Mouse (Mus musculus) forebrain, embryonic 11.5 days (tissue): ENCODE measurements around the gene Olfr1367. TPM values are rescaled to one million over a fixed set of nuclear protein-coding genes. Genes with fewer than 3 reads are reported as not detected.

ENCODE experiments used
- ATAC-seq: fragments of 200-750 bp; cut with Nextera tagmentation; replicated peaks from 2 replicates; pipeline ENCODE4 v1.8.0; 2017; ENCODE audit warnings: moderate TSS enrichment; ENCODE audit not compliant: low FRiP score
- DNase-seq: peaks from one replicate; pipeline ENCODE4 v3.0.0-alpha.2; 2017; ENCODE audit warnings: low spot score
- H3K27ac ChIP-seq: fragments of 300-500 bp; sonication (generic); 2 replicates; pipeline ENCODE4 v1.5.1; 2014; ENCODE audit warnings: low read depth, low read length
- H3K27me3 ChIP-seq: fragments of 300-500 bp; sonication (generic); 2 replicates; pipeline ENCODE4 v1.6.1; 2014; ENCODE audit warnings: mild to moderate bottlenecking, low read length, mixed read lengths; ENCODE audit not compliant: control insufficient read depth, insufficient read depth
- H3K36me3 ChIP-seq: fragments of 300-500 bp; sonication (generic); 2 replicates; pipeline ENCODE4 v1.6.1; 2014; ENCODE audit warnings: mild to moderate bottlenecking, low read length, moderate library complexity, mixed read lengths; ENCODE audit not compliant: control insufficient read depth, insufficient read depth
- H3K4me1 ChIP-seq: fragments of 300-500 bp; sonication (generic); replicated peaks from 2 replicates; pipeline ENCODE4 v1.6.1; 2014; ENCODE audit warnings: low read length, mixed read lengths; ENCODE audit not compliant: control insufficient read depth, insufficient read depth
- H3K4me2 ChIP-seq: fragments of 300-500 bp; sonication (generic); 2 replicates; pipeline ENCODE4 v1.6.1; 2014; ENCODE audit warnings: low read depth, mild to moderate bottlenecking, low read length, moderate library complexity, mixed read lengths; ENCODE audit not compliant: severe bottlenecking
- H3K4me3 ChIP-seq: fragments of 300-500 bp; sonication (generic); 2 replicates; pipeline ENCODE4 v1.5.1; 2014; ENCODE audit warnings: low read depth, low read length
- H3K9ac ChIP-seq: fragments of 300-500 bp; sonication (generic); 2 replicates; pipeline ENCODE4 v1.6.1; 2014; ENCODE audit warnings: low read length
- H3K9me3 ChIP-seq: fragments of 300-500 bp; sonication (generic); 2 replicates; pipeline ENCODE4 v1.6.1; 2016; ENCODE audit warnings: low read length, mixed read lengths; ENCODE audit not compliant: control insufficient read depth
- WGBS: fragments of 180-500 bp; shearing (Covaris S2); extraction: QIAGEN DNeasy Blood & Tissue Kit; methylation state at CpG from one replicate; pipeline ENCODE4 v1.1.7; 2014; 5-methylcytosine and 5-hydroxymethylcytosine counted together
- polyA plus RNA-seq: library from polyadenylated mRNA; unstranded; fragments of >200 nt; fragmentation: Nextera tagmentation; extraction: Ambion mirVana; gene quantifications from 2 replicates; pipeline ENCODE4 v1.2.1, GENCODE M21; 2014

Gene Olfr1367
- polyA plus RNA-seq, 1 experiment from 2014 or later = not detected

GRCm38 (mm10) chr13:21322509-21323375 is 24.0 kb upstream of the Olfr1367 start:
- Histone ChIP-seq H3K9me3 (no peaks in the 10 kb centered on the region), H3K36me3 (no peaks in the 10 kb centered on the region), H3K27me3 (no peaks in the 10 kb centered on the region), H3K9ac (peak overlapping the region; percentile 37; the same call in 1 of the 2 replicates), H3K27ac (no peak overlapping the region), H3K4me3 (peak overlapping the region; percentile 35), H3K4me2 (peak overlapping the region; percentile 51), H3K4me1 (0 out of 2 replicates have a peak, but pooled peaks cover 2% of the 10 kb centered on the region)
- 11% methylated on average over 18 of the region's 18 CpGs for WGBS
- ATAC-seq (0 out of 2 replicates have a peak, but pooled peaks have one; percentile 20), DNase-seq (peak; percentile 83)

- no peak for ATAC-seq
- Histone ChIP-seq H3K4me3 (no peak overlapping the region), H3K36me3 (no peaks in the 10 kb centered on the region), H3K27ac (no peak overlapping the region), H3K9me3 (no peaks in the 10 kb centered on the region), H3K9ac (no peak overlapping the region), H3K4me1 (0 out of 2 replicates have a peak, but pooled peaks cover 2% of the 10 kb centered on the region), H3K27me3 (no peaks in the 10 kb centered on the region), H3K4me2 (peak overlapping the region; percentile 51; the same call in 1 of the 2 replicates)
- DNase-seq = no peak
- 62% methylated on average over 6 of the region's 6 CpGs for WGBS
These were observed 23.3 kb upstream of the Olfr1367 start for GRCm38 (mm10) chr13:21323405-21323804.

- H3K36me3 ChIP-seq = no peaks in the 10 kb centered on the region
- peak overlapping the region; percentile 43; the same call in 1 of the 2 replicates for H3K4me3 ChIP-seq
- H3K4me2 ChIP-seq = peak overlapping the region; percentile 62; the same call in 1 of the 2 replicates
- H3K9me3 ChIP-seq = no peaks in the 10 kb centered on the region
- no peak for DNase-seq
- no peak overlapping the region for H3K9ac ChIP-seq
- peak; percentile 42 for ATAC-seq
- 7% methylated on average over 4 of the region's 4 CpGs for WGBS
- no peak overlapping the region for H3K27ac ChIP-seq
- no peaks in the 10 kb centered on the region for H3K27me3 ChIP-seq
- 0 out of 2 replicates have a peak, but pooled peaks cover 2% of the 10 kb centered on the region for H3K4me1 ChIP-seq
These were observed 20.5 kb upstream of the Olfr1367 start for GRCm38 (mm10) chr13:21326191-21326590.

GRCm38 (mm10) chr13:21326657-21327211 is 20.0 kb upstream of the Olfr1367 start:
- Histone ChIP-seq H3K4me3 (peak overlapping the region; percentile 43), H3K4me1 (0 out of 2 replicates have a peak, but pooled peaks cover 2% of the 10 kb centered on the region), H3K36me3 (no peaks in the 10 kb centered on the region), H3K27ac (no peak overlapping the region), H3K4me2 (peak overlapping the region; percentile 62), H3K9me3 (no peaks in the 10 kb centered on the region), H3K9ac (peak overlapping the region; percentile 25; the same call in 1 of the 2 replicates), H3K27me3 (no peaks in the 10 kb centered on the region)
- under 1% methylated on average over 24 of the region's 24 CpGs for WGBS
- DNase-seq (peak; percentile 92), ATAC-seq (peak; percentile 66)

- Histone ChIP-seq H3K4me1 (no peaks in the 10 kb centered on the region), H3K9me3 (no peaks in the 10 kb centered on the region), H3K4me3 (peak overlapping the region; percentile 43), H3K27me3 (no peaks in the 10 kb centered on the region), H3K27ac (no peak overlapping the region), H3K36me3 (no peaks in the 10 kb centered on the region), H3K4me2 (peak overlapping the region; percentile 62), H3K9ac (peak overlapping the region; percentile 33; the same call in 1 of the 2 replicates)
- WGBS = 1% methylated on average over 9 of the region's 9 CpGs
- ATAC-seq (peak; percentile 80), DNase-seq (peak; percentile 66)
These were observed 19.3 kb upstream of the Olfr1367 start for GRCm38 (mm10) chr13:21327424-21327823.

GRCm38 (mm10) chr13:21350593-21350992 is 3.9 kb downstream of the Olfr1367 start:
- Histone ChIP-seq H3K4me2 (no peak overlapping the region), H3K4me1 (no peaks in the 10 kb centered on the region), H3K27me3 (no peaks in the 10 kb centered on the region), H3K4me3 (no peak overlapping the region), H3K27ac (no peak overlapping the region), H3K9ac (no peak overlapping the region), H3K36me3 (no peaks in the 10 kb centered on the region), H3K9me3 (no peaks in the 10 kb centered on the region)
- ATAC-seq (no peak), DNase-seq (no peak)

- Histone ChIP-seq H3K4me3 (peak within 1 kb of the TSS; percentile 60), H3K9ac (peak within 1 kb of the TSS; percentile 85), H3K4me2 (peak within 1 kb of the TSS; percentile 60), H3K36me3 (no peaks in the 10 kb centered on the region), H3K27ac (no peak within 1 kb of the TSS), H3K27me3 (no peaks in the 10 kb centered on the region), H3K9me3 (no peaks in the 10 kb centered on the region), H3K4me1 (no peaks in the 10 kb centered on the region; the same call in 1 of the 2 replicates)
- ATAC-seq (peak; percentile 99), DNase-seq (peak; percentile 94)
- WGBS = under 1% methylated on average over 29 of the region's 29 CpGs
These were observed 16.0 kb downstream of the Olfr1367 start, which contains the start of gene Zscan12 for GRCm38 (mm10) chr13:21362621-21363248. Gene Zscan12, plus strand, starts transcription at chr13:21362820.

- peak overlapping the region; percentile 60 for H3K4me3 ChIP-seq
- DNase-seq = no peak
- no peak for ATAC-seq
- no peaks in the 10 kb centered on the region for H3K9me3 ChIP-seq
- no peaks in the 10 kb centered on the region for H3K27me3 ChIP-seq
- WGBS = 73% methylated on average over 12 of the region's 12 CpGs
- H3K27ac ChIP-seq = no peak overlapping the region
- peak overlapping the region; percentile 60 for H3K4me2 ChIP-seq
- H3K9ac ChIP-seq = peak overlapping the region; percentile 12
- H3K4me1 ChIP-seq = no peaks in the 10 kb centered on the region; the same call in 1 of the 2 replicates
- H3K36me3 ChIP-seq = no peaks in the 10 kb centered on the region
These were observed 17.0 kb downstream of the Olfr1367 start for GRCm38 (mm10) chr13:21363719-21364118.
